Mouse (Mus musculus) 3134 (cell line): ENCODE measurements around the gene Arhgef33.
"Not testable (repeated sequence)": the region's sequence is repeated elsewhere in the genome, so short reads cannot be mapped to it uniquely, and the experiment has no call there.

ENCODE experiments used
- DNase-seq: peaks from one replicate; pipeline ENCODE4 v3.0.0-alpha.2; 2011; ENCODE audit warnings: low spot score; ENCODE audit not compliant: insufficient read length; ENCODE audit errors: extremely low read depth

The Arhgef33 gene

GRCm38 (mm10) chr17:80332386-80332785, 25.2 kb downstream of the Arhgef33 start:
- no peak for DNase-seq

GRCm38 (mm10) chr17:80345277-80345676, 38.1 kb downstream of the Arhgef33 start:
- DNase-seq, result no peak

- no peak for DNase-seq
Observed at GRCm38 (mm10) chr17:80346591-80347125, 39.5 kb downstream of the Arhgef33 start.

- no peak for DNase-seq
Observed at GRCm38 (mm10) chr17:80347234-80347633, 40.0 kb downstream of the Arhgef33 start.

- no peak for DNase-seq
Observed at GRCm38 (mm10) chr17:80360245-80360644, 53.0 kb downstream of the Arhgef33 start.

GRCm38 (mm10) chr17:80367276-80367675, 60.1 kb downstream of the Arhgef33 start:
- no peak for DNase-seq

- DNase-seq, result no peak
Observed at GRCm38 (mm10) chr17:80368606-80369005, 61.4 kb downstream of the Arhgef33 start.

- peak; percentile 11 for DNase-seq
Observed at GRCm38 (mm10) chr17:80372989-80373725, 66.0 kb downstream of the Arhgef33 start, which contains the start of gene Gm10190. Gene Gm10190 (minus strand): TSS chr17:80373541.

- peak; percentile 4 for DNase-seq
Observed at GRCm38 (mm10) chr17:80373726-80374096, 66.5 kb downstream of the Arhgef33 start.

GRCm38 (mm10) chr17:80378386-80378785, 71.2 kb downstream of the Arhgef33 start:
- DNase-seq, result not testable (repeated sequence)

- no peak for DNase-seq
Observed at GRCm38 (mm10) chr17:80385671-80386070, 78.5 kb downstream of the Arhgef33 start.

GRCm38 (mm10) chr17:80390024-80390423, 82.8 kb downstream of the Arhgef33 start:
- DNase-seq, result no peak

GRCm38 (mm10) chr17:80391423-80392403, 84.5 kb downstream of the Arhgef33 start:
- DNase-seq, result peak; percentile 18

- no peak for DNase-seq
Observed at GRCm38 (mm10) chr17:80398243-80398642, 91.0 kb downstream of the Arhgef33 start.

- no peak for DNase-seq
Observed at GRCm38 (mm10) chr17:80411182-80411581, 104.0 kb downstream of the Arhgef33 start.

- DNase-seq, result no peak
Observed at GRCm38 (mm10) chr17:80418572-80419210, 111.5 kb downstream of the Arhgef33 start.

- DNase-seq, result no peak
Observed at GRCm38 (mm10) chr17:80420998-80421397, 113.8 kb downstream of the Arhgef33 start.

- no peak for DNase-seq
Observed at GRCm38 (mm10) chr17:80426171-80426570, 119.0 kb downstream of the Arhgef33 start.

GRCm38 (mm10) chr17:80426901-80427300, 119.7 kb downstream of the Arhgef33 start:
- DNase-seq, result no peak

- DNase-seq, result no peak
Observed at GRCm38 (mm10) chr17:80427966-80428365, 120.8 kb downstream of the Arhgef33 start.

- DNase-seq, result no peak
Observed at GRCm38 (mm10) chr17:80431997-80432396, 124.8 kb downstream of the Arhgef33 start.
